Mouse (Mus musculus) kidney, postnatal 0 days (tissue): Measurements from ENCODE around the gene Fkbp8. TPM values are rescaled to one million over a fixed set of nuclear protein-coding genes. Genes with fewer than 3 reads are reported as not detected.

ENCODE experiments used
- ATAC-seq: fragments of 200-750 bp; cut with Nextera tagmentation; replicated peaks from 2 replicates; pipeline ENCODE4 v1.8.0; 2017; ENCODE audit warnings: low read depth, moderate number of reproducible peaks, moderate TSS enrichment, moderate library complexity; ENCODE audit not compliant: low FRiP score
- DNase-seq: peaks from one replicate; pipeline ENCODE4 v3.0.0-alpha.2; 2016; ENCODE audit warnings: low spot score
- H3K27ac ChIP-seq: fragments of 300-500 bp; sonication (generic); 2 replicates; pipeline ENCODE4 v1.5.1; 2014; ENCODE audit warnings: mild to moderate bottlenecking
- H3K27me3 ChIP-seq: fragments of 300-500 bp; sonication (generic); 2 replicates; pipeline ENCODE4 v1.6.1; 2014; ENCODE audit warnings: low read length, mixed read lengths; ENCODE audit not compliant: insufficient read depth
- H3K36me3 ChIP-seq: fragments of 300-500 bp; sonication (generic); 2 replicates; pipeline ENCODE4 v1.6.1; 2014; ENCODE audit warnings: low read length, mixed read lengths; ENCODE audit not compliant: insufficient read depth
- H3K4me1 ChIP-seq: fragments of 300-500 bp; sonication (generic); replicated peaks from 2 replicates; pipeline ENCODE4 v1.6.1; 2014; ENCODE audit warnings: antibody characterized with exemption, low read length, mixed read lengths; ENCODE audit not compliant: insufficient read depth
- H3K4me2 ChIP-seq: fragments of 300-500 bp; sonication (generic); 2 replicates; pipeline ENCODE4 v1.6.1; 2014; ENCODE audit warnings: mild to moderate bottlenecking, low read length, moderate library complexity, mixed read lengths
- H3K4me3 ChIP-seq: fragments of 300-500 bp; sonication (generic); replicated peaks from 2 replicates; pipeline ENCODE4 v1.5.1; 2014; ENCODE audit warnings: low read depth, low read length
- H3K9ac ChIP-seq: fragments of 300-500 bp; sonication (generic); 2 replicates; pipeline ENCODE4 v1.6.1; 2014; ENCODE audit warnings: low read depth, low read length
- H3K9me3 ChIP-seq: fragments of 300-500 bp; sonication (generic); replicated peaks from 2 replicates; pipeline ENCODE4 v1.6.1; 2016; ENCODE audit warnings: low read length, inconsistent platforms, mixed read lengths
- CTCF ChIP-seq: IDR thresholded peaks from 2 replicates; pipeline ENCODE4 v1.5.1; 2016; ENCODE audit warnings: antibody characterized with exemption, low read depth, mild to moderate bottlenecking, moderate library complexity
- WGBS: fragments of 180-500 bp; shearing (Covaris S2); extraction: QIAGEN DNeasy Blood & Tissue Kit; methylation state at CpG from one replicate; pipeline ENCODE4 v1.1.7; 2014; 5-methylcytosine and 5-hydroxymethylcytosine counted together
- polyA plus RNA-seq: library from polyadenylated mRNA; unstranded; fragments of >200 nt; fragmentation: Nextera tagmentation; extraction: Ambion mirVana; gene quantifications from 2 replicates; pipeline ENCODE4 v1.2.1, GENCODE M21; 2015

Fkbp8 gene
- polyA plus RNA-seq, 1 experiment from 2014 or later = 249 TPM

GRCm38 (mm10) chr8:70527111-70527511, 413 bp upstream of the Fkbp8 start:
- Histone ChIP-seq H3K27me3 (no peaks in the 10 kb centered on the region), H3K4me1 (peaks cover 5% of the 10 kb centered on the region; the same call in 1 of the 2 replicates), H3K27ac (peak overlapping the region; percentile 55; the same call in 1 of the 2 replicates), H3K36me3 (peaks cover 16% of the 10 kb centered on the region), H3K9me3 (no peaks in the 10 kb centered on the region), H3K4me2 (peak overlapping the region; percentile 56), H3K9ac (peak overlapping the region; percentile 91), H3K4me3 (peak overlapping the region; percentile 81)
- ATAC-seq (no peak), DNase-seq (no peak)
- 3% methylated on average over 8 of the region's 8 CpGs for WGBS
- no peak for TF ChIP-seq CTCF

GRCm38 (mm10) chr8:70528182-70528797, 766 bp downstream of the Fkbp8 start:
- WGBS = 24% methylated on average over 13 of the region's 13 CpGs
- DNase-seq = no peak
- no peaks in the 10 kb centered on the region for H3K9me3 ChIP-seq
- H3K27ac ChIP-seq = peak overlapping the region; percentile 82
- H3K4me2 ChIP-seq = peak overlapping the region; percentile 56
- no peak for ATAC-seq
- H3K4me1 ChIP-seq = 0 out of 2 replicates have a peak, but pooled peaks cover 5% of the 10 kb centered on the region
- peak overlapping the region; percentile 91 for H3K9ac ChIP-seq
- no peak for TF ChIP-seq CTCF
- H3K36me3 ChIP-seq = peaks cover 24% of the 10 kb centered on the region
- peak overlapping the region; percentile 81 for H3K4me3 ChIP-seq
- H3K27me3 ChIP-seq = no peaks in the 10 kb centered on the region

- Histone ChIP-seq H3K4me2 (no peak overlapping the region), H3K4me3 (no peak overlapping the region), H3K27ac (no peak overlapping the region), H3K36me3 (peaks cover 28% of the 10 kb centered on the region), H3K9ac (0 out of 2 replicates have a peak overlapping the region, but pooled peaks have one; percentile 0), H3K9me3 (no peaks in the 10 kb centered on the region), H3K27me3 (no peaks in the 10 kb centered on the region), H3K4me1 (0 out of 2 replicates have a peak, but pooled peaks cover 5% of the 10 kb centered on the region)
- DNase-seq (no peak), ATAC-seq (no peak)
- no peak for TF ChIP-seq CTCF
- WGBS = 77% methylated on average over 5 of the region's 5 CpGs
Observed at GRCm38 (mm10) chr8:70529299-70529698, 1.8 kb downstream of the Fkbp8 start.

GRCm38 (mm10) chr8:70529741-70530161, 2.2 kb downstream of the Fkbp8 start:
- Histone ChIP-seq H3K27ac (no peak overlapping the region), H3K9me3 (no peaks in the 10 kb centered on the region), H3K4me1 (0 out of 2 replicates have a peak, but pooled peaks cover 5% of the 10 kb centered on the region), H3K27me3 (no peaks in the 10 kb centered on the region), H3K36me3 (peaks cover 30% of the 10 kb centered on the region), H3K4me2 (no peak overlapping the region), H3K9ac (0 out of 2 replicates have a peak overlapping the region, but pooled peaks have one; percentile 0), H3K4me3 (no peak overlapping the region)
- DNase-seq (no peak), ATAC-seq (no peak)
- no peak for TF ChIP-seq CTCF
- WGBS = 88% methylated on average over 3 of the region's 3 CpGs

GRCm38 (mm10) chr8:70530314-70530713, 2.8 kb downstream of the Fkbp8 start:
- Histone ChIP-seq H3K27ac (no peak overlapping the region), H3K4me1 (0 out of 2 replicates have a peak, but pooled peaks cover 5% of the 10 kb centered on the region), H3K4me3 (no peak overlapping the region), H3K9ac (no peak overlapping the region), H3K36me3 (peaks cover 31% of the 10 kb centered on the region), H3K4me2 (no peak overlapping the region), H3K9me3 (no peaks in the 10 kb centered on the region), H3K27me3 (no peaks in the 10 kb centered on the region)
- WGBS = 91% methylated on average over 2 of the region's 2 CpGs
- TF ChIP-seq CTCF = peak; percentile 22; the same call in 1 of the 2 replicates
- ATAC-seq = no peak
- no peak for DNase-seq

- Histone ChIP-seq H3K4me1 (no peaks in the 10 kb centered on the region), H3K9ac (no peak overlapping the region), H3K4me3 (no peak overlapping the region), H3K27me3 (no peaks in the 10 kb centered on the region), H3K9me3 (no peaks in the 10 kb centered on the region), H3K27ac (no peak overlapping the region), H3K36me3 (peaks cover 43% of the 10 kb centered on the region), H3K4me2 (no peak overlapping the region)
- no peak for ATAC-seq
- no peak for TF ChIP-seq CTCF
- DNase-seq = no peak
- 92% methylated on average over 12 of the region's 12 CpGs for WGBS
Observed at GRCm38 (mm10) chr8:70534281-70534680, 6.8 kb downstream of the Fkbp8 start.
